Mouse (Mus musculus): Measurements from ENCODE around the gene Nppb.

GRCm38 (mm10) chr4:147978391-147978790 lies 7.2 kb upstream of the Nppb start:
- no peak for TF ChIP-seq CTCF (IDR thresholded peaks at IDR 0.05; ENCODE audit: borderline replicate concordance, insufficient read depth, low read length)
- TF ChIP-seq POLR2A (IDR thresholded peaks at IDR 0.05; ENCODE audit: low read depth, low read length): no peak

Measured in embryonic fibroblast, embryonic 13.5 days (primary cell).